Mouse (Mus musculus): ENCODE measurements around the gene Xpo4. TPM values are rescaled to one million over a fixed set of nuclear protein-coding genes. Genes with fewer than 3 reads are reported as not detected.
A peak's percentile ranks its signal among the peaks of the same experiment; 100 is the strongest.

Xpo4 gene
- 30.7 and 33.6 TPM in 2 replicates for polyA plus RNA-seq (2016; fragmentation: Nextera tagmentation; extraction: Ambion mirVana)

- Histone ChIP-seq H3K4me2 (peak within 1 kb of the TSS; percentile 83), H3K27ac (peak within 1 kb of the TSS; percentile 97), H3K27me3 (no peaks in the 10 kb centered on the region), H3K9ac (replicated peaks) (peak within 1 kb of the TSS; percentile 92), H3K4me3 (replicated peaks) (peak within 1 kb of the TSS; percentile 83), H3K4me1 (replicated peaks) (peaks cover 5% of the 10 kb centered on the region), H3K9me3 (no peaks in the 10 kb centered on the region), H3K36me3 (peaks cover 6% of the 10 kb centered on the region; the same call in 1 of the 2 replicates)
- peak; percentile 90 for ATAC-seq (ENCODE audit: insufficient number of reproducible peaks, insufficient read depth, low FRiP score, low TSS enrichment, low read depth)
- under 1% methylated on average over 80 of the region's 80 CpGs for WGBS
Observed at GRCm38 (mm10) chr14:57664822-57665627, at the start of gene Xpo4. TSS of gene Xpo4 (minus strand) at chr14:57665430.

GRCm38 (mm10) chr14:57712884-57713283 is 47.7 kb upstream of the Xpo4 start:
- Histone ChIP-seq H3K9me3 (no peaks in the 10 kb centered on the region), H3K9ac (replicated peaks) (no peak overlapping the region), H3K4me3 (replicated peaks) (no peak overlapping the region), H3K27ac (no peak overlapping the region), H3K27me3 (no peaks in the 10 kb centered on the region), H3K4me2 (no peak overlapping the region), H3K36me3 (peaks cover 35% of the 10 kb centered on the region), H3K4me1 (replicated peaks) (peaks cover 6% of the 10 kb centered on the region; the same call in 1 of the 2 replicates)
- 93% methylated on average over 1 of the region's 1 CpGs for WGBS
- ATAC-seq (ENCODE audit: insufficient number of reproducible peaks, insufficient read depth, low FRiP score, low TSS enrichment, low read depth) = no peak

- Histone ChIP-seq H3K27ac (no peak overlapping the region), H3K27me3 (no peaks in the 10 kb centered on the region), H3K4me2 (no peak overlapping the region), H3K4me3 (replicated peaks) (no peak overlapping the region), H3K9ac (replicated peaks) (no peak overlapping the region), H3K9me3 (no peaks in the 10 kb centered on the region), H3K4me1 (replicated peaks) (0 out of 2 replicates have a peak, but pooled peaks cover 5% of the 10 kb centered on the region), H3K36me3 (peaks cover 30% of the 10 kb centered on the region)
- no peak for ATAC-seq (ENCODE audit: insufficient number of reproducible peaks, insufficient read depth, low FRiP score, low TSS enrichment, low read depth)
- WGBS = 87% methylated on average over 6 of the region's 6 CpGs
Observed at GRCm38 (mm10) chr14:57711059-57711458, 45.8 kb upstream of the Xpo4 start.

GRCm38 (mm10) chr14:57709171-57709570 is 43.9 kb upstream of the Xpo4 start:
- no peak for ATAC-seq (ENCODE audit: insufficient number of reproducible peaks, insufficient read depth, low FRiP score, low TSS enrichment, low read depth)
- Histone ChIP-seq H3K9me3 (no peaks in the 10 kb centered on the region), H3K4me2 (no peak overlapping the region), H3K27me3 (no peaks in the 10 kb centered on the region), H3K4me3 (replicated peaks) (no peak overlapping the region), H3K27ac (no peak overlapping the region), H3K4me1 (replicated peaks) (0 out of 2 replicates have a peak, but pooled peaks cover 5% of the 10 kb centered on the region), H3K9ac (replicated peaks) (no peak overlapping the region), H3K36me3 (peaks cover 46% of the 10 kb centered on the region)
- 86% methylated on average over 10 of the region's 10 CpGs for WGBS

GRCm38 (mm10) chr14:57708580-57708979 is 43.4 kb upstream of the Xpo4 start:
- Histone ChIP-seq H3K4me2 (no peak overlapping the region), H3K27ac (no peak overlapping the region), H3K9me3 (no peaks in the 10 kb centered on the region), H3K9ac (replicated peaks) (no peak overlapping the region), H3K27me3 (no peaks in the 10 kb centered on the region), H3K4me1 (replicated peaks) (0 out of 2 replicates have a peak, but pooled peaks cover 5% of the 10 kb centered on the region), H3K4me3 (replicated peaks) (no peak overlapping the region), H3K36me3 (peaks cover 49% of the 10 kb centered on the region)
- whole genome bisulfite sequencing = 92% methylated on average over 7 of the region's 7 CpGs
- no peak for ATAC-seq (ENCODE audit: insufficient number of reproducible peaks, insufficient read depth, low FRiP score, low TSS enrichment, low read depth)

GRCm38 (mm10) chr14:57707100-57707893 is 42.1 kb upstream of the Xpo4 start:
- H3K27ac ChIP-seq = 0 out of 2 replicates have a peak overlapping the region, but pooled peaks have one; percentile 9
- H3K4me2 ChIP-seq = no peak overlapping the region
- H3K27me3 ChIP-seq = no peaks in the 10 kb centered on the region
- no peak overlapping the region for H3K9ac ChIP-seq (replicated peaks)
- H3K36me3 ChIP-seq = peaks cover 48% of the 10 kb centered on the region
- ATAC-seq (ENCODE audit: insufficient number of reproducible peaks, insufficient read depth, low FRiP score, low TSS enrichment, low read depth) = no peak
- no peaks in the 10 kb centered on the region for H3K9me3 ChIP-seq
- 0 out of 2 replicates have a peak, but pooled peaks cover 5% of the 10 kb centered on the region for H3K4me1 ChIP-seq (replicated peaks)
- 74% methylated on average over 18 of the region's 18 CpGs for WGBS
- no peak overlapping the region for H3K4me3 ChIP-seq (replicated peaks)

- WGBS = 92% methylated on average over 4 of the region's 4 CpGs
- peaks cover 53% of the 10 kb centered on the region for H3K36me3 ChIP-seq
- no peak overlapping the region for H3K27ac ChIP-seq
- H3K9ac ChIP-seq (replicated peaks) = no peak overlapping the region
- H3K4me1 ChIP-seq (replicated peaks) = 0 out of 2 replicates have a peak, but pooled peaks cover 5% of the 10 kb centered on the region
- ATAC-seq (ENCODE audit: insufficient number of reproducible peaks, insufficient read depth, low FRiP score, low TSS enrichment, low read depth) = no peak
- H3K4me3 ChIP-seq (replicated peaks) = no peak overlapping the region
- H3K4me2 ChIP-seq = no peak overlapping the region
- no peaks in the 10 kb centered on the region for H3K9me3 ChIP-seq
- H3K27me3 ChIP-seq = no peaks in the 10 kb centered on the region
Observed at GRCm38 (mm10) chr14:57706760-57707099, 41.5 kb upstream of the Xpo4 start.

- WGBS = 90% methylated on average over 4 of the region's 4 CpGs
- Histone ChIP-seq H3K4me1 (replicated peaks) (0 out of 2 replicates have a peak, but pooled peaks cover 5% of the 10 kb centered on the region), H3K9ac (replicated peaks) (no peak overlapping the region), H3K4me3 (replicated peaks) (no peak overlapping the region), H3K36me3 (peaks cover 53% of the 10 kb centered on the region), H3K4me2 (no peak overlapping the region), H3K9me3 (no peaks in the 10 kb centered on the region), H3K27ac (no peak overlapping the region), H3K27me3 (no peaks in the 10 kb centered on the region)
- no peak for ATAC-seq (ENCODE audit: insufficient number of reproducible peaks, insufficient read depth, low FRiP score, low TSS enrichment, low read depth)
Observed at GRCm38 (mm10) chr14:57705759-57706158, 40.5 kb upstream of the Xpo4 start.

- Histone ChIP-seq H3K4me3 (replicated peaks) (no peak overlapping the region), H3K27ac (no peak overlapping the region), H3K4me1 (replicated peaks) (0 out of 2 replicates have a peak, but pooled peaks cover 5% of the 10 kb centered on the region), H3K9ac (replicated peaks) (no peak overlapping the region), H3K27me3 (no peaks in the 10 kb centered on the region), H3K9me3 (no peaks in the 10 kb centered on the region), H3K36me3 (peaks cover 60% of the 10 kb centered on the region), H3K4me2 (no peak overlapping the region)
- no peak for ATAC-seq (ENCODE audit: insufficient number of reproducible peaks, insufficient read depth, low FRiP score, low TSS enrichment, low read depth)
- WGBS = 81% methylated on average over 4 of the region's 4 CpGs
Observed at GRCm38 (mm10) chr14:57705075-57705474, 39.8 kb upstream of the Xpo4 start.

GRCm38 (mm10) chr14:57701915-57702477 is 36.8 kb upstream of the Xpo4 start:
- H3K4me1 ChIP-seq (replicated peaks) = no peaks in the 10 kb centered on the region
- H3K4me2 ChIP-seq = no peak overlapping the region
- no peak; the same call in 1 of the 2 replicates for ATAC-seq (ENCODE audit: insufficient number of reproducible peaks, insufficient read depth, low FRiP score, low TSS enrichment, low read depth)
- no peaks in the 10 kb centered on the region for H3K27me3 ChIP-seq
- WGBS = 62% methylated on average over 12 of the region's 12 CpGs
- H3K36me3 ChIP-seq = peaks cover 74% of the 10 kb centered on the region
- peak overlapping the region; percentile 59 for H3K27ac ChIP-seq
- no peak overlapping the region for H3K9ac ChIP-seq (replicated peaks)
- no peak overlapping the region for H3K4me3 ChIP-seq (replicated peaks)
- H3K9me3 ChIP-seq = no peaks in the 10 kb centered on the region

GRCm38 (mm10) chr14:57699461-57699970 is 34.3 kb upstream of the Xpo4 start:
- no peaks in the 10 kb centered on the region for H3K4me1 ChIP-seq (replicated peaks)
- H3K27me3 ChIP-seq = no peaks in the 10 kb centered on the region
- 95% methylated on average over 33 of the region's 33 CpGs for WGBS
- no peak for ATAC-seq (ENCODE audit: insufficient number of reproducible peaks, insufficient read depth, low FRiP score, low TSS enrichment, low read depth)
- no peaks in the 10 kb centered on the region for H3K9me3 ChIP-seq
- H3K4me3 ChIP-seq (replicated peaks) = no peak overlapping the region
- peaks cover 74% of the 10 kb centered on the region for H3K36me3 ChIP-seq
- no peak overlapping the region for H3K9ac ChIP-seq (replicated peaks)
- H3K27ac ChIP-seq = no peak overlapping the region
- H3K4me2 ChIP-seq = no peak overlapping the region
